Mouse (Mus musculus) midbrain, embryonic 10.5 days (tissue): Measurements from ENCODE around the gene Nkpd1. TPM values are rescaled to one million over a fixed set of nuclear protein-coding genes. Genes with fewer than 3 reads are reported as not detected.

ENCODE experiments used
- DNase-seq: peaks from one replicate; pipeline ENCODE4 v3.0.0-alpha.2; 2017; ENCODE audit warnings: low spot score
- H3K27ac ChIP-seq: fragments of 300-500 bp; sonication (generic); replicated peaks from 2 replicates; pipeline ENCODE4 v1.5.1; 2016; ENCODE audit warnings: mild to moderate bottlenecking
- H3K27me3 ChIP-seq: fragments of 300-500 bp; sonication (generic); 2 replicates; pipeline ENCODE4 v1.6.1; 2016; ENCODE audit warnings: low read depth, mild to moderate bottlenecking; ENCODE audit not compliant: poor library complexity, severe bottlenecking
- H3K36me3 ChIP-seq: fragments of 300-500 bp; sonication (generic); 2 replicates; pipeline ENCODE4 v1.6.1; 2016; ENCODE audit warnings: mild to moderate bottlenecking, moderate library complexity
- H3K4me1 ChIP-seq: fragments of 300-500 bp; sonication (generic); 2 replicates; pipeline ENCODE4 v1.6.1; 2016
- H3K4me3 ChIP-seq: fragments of 300-500 bp; sonication (generic); 2 replicates; pipeline ENCODE4 v1.5.1; 2016; ENCODE audit warnings: mild to moderate bottlenecking, moderate library complexity
- H3K9me3 ChIP-seq: fragments of 300-500 bp; sonication (generic); replicated peaks from 2 replicates; pipeline ENCODE4 v1.6.1; 2016; ENCODE audit warnings: mild to moderate bottlenecking
- WGBS: fragments of 180-500 bp; shearing (Covaris S2); methylation state at CpG from one replicate; pipeline ENCODE4 v1.1.7; 2016; 5-methylcytosine and 5-hydroxymethylcytosine counted together
- polyA plus RNA-seq: library from polyadenylated mRNA; unstranded; fragments of >200 nt; fragmentation: Nextera tagmentation; extraction: Ambion mirVana; gene quantifications from 2 replicates; pipeline ENCODE4 v1.2.1, GENCODE M21; 2016

Gene Nkpd1
- polyA plus RNA-seq, 1 experiment from 2014 or later: 0.06 TPM

DNA sequence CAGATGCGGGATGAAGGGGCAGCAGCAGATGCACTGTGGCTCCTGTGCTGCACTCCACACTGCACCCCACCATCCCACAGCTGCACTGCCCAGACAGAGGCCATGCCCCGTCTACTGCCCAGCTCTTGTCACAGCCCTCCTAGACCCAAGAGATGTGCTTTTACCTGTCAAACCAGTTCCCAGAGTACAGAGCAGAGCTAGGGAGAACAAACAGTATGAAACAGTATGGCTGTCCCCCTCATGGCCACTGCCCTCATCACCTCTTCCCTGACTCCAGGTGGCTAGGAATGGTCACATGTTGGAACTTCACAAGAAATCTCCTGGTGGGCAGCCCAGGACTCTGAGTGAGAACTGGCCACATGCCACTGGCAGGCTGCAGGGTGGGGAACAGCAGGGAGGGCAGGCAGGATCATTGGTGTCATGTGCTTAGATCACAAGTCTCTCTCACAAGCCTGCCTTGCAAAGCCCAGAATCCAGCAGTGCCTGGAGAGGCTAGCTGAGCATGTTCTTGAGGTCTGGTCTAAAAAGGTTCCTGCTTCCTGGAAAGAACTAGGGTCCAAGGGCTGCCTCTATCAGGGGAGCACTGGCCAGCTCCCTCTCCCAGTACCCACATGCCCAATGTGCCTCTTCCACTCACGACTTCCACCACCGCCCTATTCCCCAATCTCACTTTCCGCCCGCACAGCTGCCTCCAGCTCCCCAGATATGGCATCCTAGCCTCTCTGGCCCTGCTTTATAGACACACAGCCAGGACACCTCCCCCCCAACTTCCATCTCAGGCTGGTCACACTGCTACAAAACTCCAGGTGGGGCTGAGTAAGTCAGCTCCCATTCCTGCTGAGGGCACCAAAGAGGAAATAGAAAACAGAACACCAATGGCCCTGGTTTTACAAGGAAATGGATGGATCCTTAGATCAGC, 40.6 kb downstream of the Nkpd1 start:
- 91% methylated on average over 6 of the region's 6 CpGs for WGBS
- Histone ChIP-seq H3K27ac (no peak overlapping the region), H3K9me3 (no peaks in the 10 kb centered on the region), H3K4me1 (peaks cover 39% of the 10 kb centered on the region), H3K36me3 (peaks cover 57% of the 10 kb centered on the region), H3K27me3 (no peaks in the 10 kb centered on the region), H3K4me3 (peak overlapping the region; percentile 18; the same call in 1 of the 2 replicates)
- DNase-seq: no peak

DNA sequence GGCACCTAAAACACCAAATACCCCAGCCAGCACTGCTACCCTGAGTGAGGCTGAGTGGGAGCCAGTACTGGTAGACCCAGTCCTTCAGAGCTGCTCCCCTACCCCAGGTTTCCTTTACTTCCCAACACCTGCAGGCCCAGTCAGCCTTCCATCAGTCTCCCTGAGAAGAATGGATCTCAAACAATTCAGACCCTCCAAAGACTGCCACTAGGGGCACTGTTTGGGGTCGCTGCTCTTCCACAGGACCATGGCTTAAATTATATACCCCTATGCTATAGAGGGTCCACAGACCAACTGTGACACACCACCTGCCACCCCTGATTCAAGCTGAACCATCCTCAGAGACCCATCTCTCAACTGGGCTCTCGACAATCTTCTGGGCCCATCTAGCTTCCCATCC, 41.3 kb downstream of the Nkpd1 start:
- H3K27ac ChIP-seq: no peak overlapping the region
- peaks cover 45% of the 10 kb centered on the region for H3K4me1 ChIP-seq
- 46% methylated on average over 2 of the region's 2 CpGs for WGBS
- peak; percentile 44 for DNase-seq
- no peaks in the 10 kb centered on the region for H3K27me3 ChIP-seq
- no peaks in the 10 kb centered on the region for H3K9me3 ChIP-seq
- H3K36me3 ChIP-seq: peaks cover 56% of the 10 kb centered on the region
- H3K4me3 ChIP-seq: peak overlapping the region; percentile 88; the same call in 1 of the 2 replicates

DNA sequence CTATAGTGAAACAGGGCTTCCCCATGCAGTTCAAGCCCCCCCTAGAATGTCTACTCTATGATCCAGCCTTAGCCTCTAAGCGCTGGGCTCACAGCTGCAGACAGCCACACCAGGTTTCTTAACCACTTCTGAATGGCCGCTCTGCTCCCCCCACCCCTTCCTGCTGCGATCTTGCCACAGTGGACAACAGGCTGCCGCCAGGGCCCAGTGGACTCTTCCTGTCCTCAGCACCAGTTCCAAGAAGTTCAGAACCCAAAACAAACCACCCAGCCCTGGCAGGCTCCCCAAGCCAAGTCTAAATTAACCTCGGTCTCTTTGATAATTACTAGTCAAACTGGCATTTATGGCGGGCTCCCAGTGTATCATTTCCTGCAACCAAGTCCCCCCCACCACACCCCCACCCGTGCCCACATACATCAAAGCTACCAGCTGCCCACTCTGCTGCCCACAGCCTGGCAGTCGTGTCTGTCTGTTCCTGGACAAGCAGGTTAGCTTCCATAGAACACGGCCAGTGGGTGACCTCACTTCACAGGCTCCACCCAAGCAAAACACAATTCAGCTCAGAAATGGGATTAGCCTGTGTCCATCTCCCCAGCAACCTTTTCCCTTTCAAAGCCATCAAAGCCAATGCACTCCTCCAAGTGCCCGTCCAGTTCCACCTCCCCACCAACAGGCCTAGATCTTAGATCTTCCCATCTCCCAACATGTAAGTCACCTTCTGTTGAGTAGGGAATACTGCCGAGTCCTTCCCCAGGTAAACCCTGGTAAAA, 43.0 kb downstream of the Nkpd1 start:
- DNase-seq: peak; percentile 37
- no peaks in the 10 kb centered on the region for H3K27me3 ChIP-seq
- H3K4me1 ChIP-seq: peaks cover 45% of the 10 kb centered on the region
- WGBS: 35% methylated on average over 11 of the region's 11 CpGs
- peak overlapping the region; percentile 88 for H3K4me3 ChIP-seq
- peaks cover 7% of the 10 kb centered on the region for H3K9me3 ChIP-seq
- H3K27ac ChIP-seq: peak overlapping the region; percentile 97
- peaks cover 56% of the 10 kb centered on the region for H3K36me3 ChIP-seq

DNA sequence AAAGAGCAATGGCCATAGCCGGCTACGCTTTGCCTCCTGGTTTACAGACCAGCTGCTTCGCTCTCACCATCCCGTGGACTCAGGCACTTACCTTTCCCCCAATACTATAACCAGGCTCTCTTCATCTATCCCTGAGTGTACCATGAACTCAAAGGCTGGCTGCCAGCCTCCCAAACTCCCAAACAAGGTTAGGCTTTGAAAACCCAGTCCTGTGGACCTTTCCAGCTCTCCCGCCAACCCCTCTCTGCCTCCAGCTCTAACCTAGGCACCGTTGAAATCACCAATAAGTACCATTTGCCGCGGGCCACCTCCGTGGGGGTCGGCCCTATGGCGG, 43.8 kb downstream of the Nkpd1 start:
- peak overlapping the region; percentile 88 for H3K4me3 ChIP-seq
- peaks cover 53% of the 10 kb centered on the region for H3K36me3 ChIP-seq
- H3K27ac ChIP-seq: peak overlapping the region; percentile 97
- DNase-seq: peak; percentile 31
- WGBS: 1% methylated on average over 11 of the region's 11 CpGs
- peaks cover 7% of the 10 kb centered on the region for H3K9me3 ChIP-seq
- H3K27me3 ChIP-seq: no peaks in the 10 kb centered on the region
- peaks cover 45% of the 10 kb centered on the region for H3K4me1 ChIP-seq

DNA sequence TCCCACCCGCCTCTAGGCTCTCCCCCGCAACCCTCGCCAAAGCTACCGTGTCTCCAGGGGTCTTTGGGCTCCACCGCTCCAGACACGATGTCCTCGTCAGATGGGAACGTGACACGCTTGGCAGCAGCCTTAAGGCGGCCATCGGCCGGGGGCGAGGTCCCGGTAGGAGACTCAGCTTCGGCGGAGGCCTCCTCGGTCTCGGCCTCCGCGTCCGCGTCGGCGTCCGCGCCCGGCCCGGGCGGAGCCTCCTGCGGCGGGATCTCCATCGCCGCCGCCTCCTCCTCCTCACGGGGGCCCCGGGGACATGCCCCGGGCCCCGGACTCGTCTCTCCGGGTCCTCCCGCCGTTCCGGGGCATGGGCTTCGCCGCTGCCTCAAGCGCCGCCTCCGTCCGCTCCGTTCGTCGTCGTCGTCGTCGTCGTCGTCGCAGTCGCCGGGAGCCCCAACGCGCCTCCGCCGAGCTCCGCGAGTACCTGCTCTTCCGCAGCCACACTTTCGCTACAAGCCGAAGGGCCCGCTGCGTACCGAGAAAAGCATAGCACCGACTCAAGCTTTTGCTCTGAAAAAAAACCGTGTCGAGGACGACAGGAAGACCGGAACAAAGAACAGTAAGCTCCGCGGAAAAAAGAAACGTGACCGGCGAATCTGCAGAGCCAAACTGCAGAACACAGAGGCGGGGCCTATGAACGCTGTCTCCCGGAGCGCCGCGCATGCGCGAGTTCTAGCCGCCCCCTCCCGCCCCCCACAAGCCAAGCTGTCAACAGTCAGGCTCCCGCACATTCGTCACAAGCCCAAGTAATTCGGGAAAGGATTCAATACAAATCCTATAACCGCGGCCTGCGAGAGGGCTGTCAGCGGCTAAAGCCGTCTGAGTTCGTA, 44.4 kb downstream of the Nkpd1 start:
- peaks cover 7% of the 10 kb centered on the region for H3K9me3 ChIP-seq
- under 1% methylated on average over 102 of the region's 102 CpGs for WGBS
- H3K27me3 ChIP-seq: no peaks in the 10 kb centered on the region
- peaks cover 51% of the 10 kb centered on the region for H3K36me3 ChIP-seq
- DNase-seq: peak; percentile 96
- peak overlapping the region; percentile 97 for H3K27ac ChIP-seq
- H3K4me1 ChIP-seq: peaks cover 45% of the 10 kb centered on the region
- H3K4me3 ChIP-seq: peak overlapping the region; percentile 88

DNA sequence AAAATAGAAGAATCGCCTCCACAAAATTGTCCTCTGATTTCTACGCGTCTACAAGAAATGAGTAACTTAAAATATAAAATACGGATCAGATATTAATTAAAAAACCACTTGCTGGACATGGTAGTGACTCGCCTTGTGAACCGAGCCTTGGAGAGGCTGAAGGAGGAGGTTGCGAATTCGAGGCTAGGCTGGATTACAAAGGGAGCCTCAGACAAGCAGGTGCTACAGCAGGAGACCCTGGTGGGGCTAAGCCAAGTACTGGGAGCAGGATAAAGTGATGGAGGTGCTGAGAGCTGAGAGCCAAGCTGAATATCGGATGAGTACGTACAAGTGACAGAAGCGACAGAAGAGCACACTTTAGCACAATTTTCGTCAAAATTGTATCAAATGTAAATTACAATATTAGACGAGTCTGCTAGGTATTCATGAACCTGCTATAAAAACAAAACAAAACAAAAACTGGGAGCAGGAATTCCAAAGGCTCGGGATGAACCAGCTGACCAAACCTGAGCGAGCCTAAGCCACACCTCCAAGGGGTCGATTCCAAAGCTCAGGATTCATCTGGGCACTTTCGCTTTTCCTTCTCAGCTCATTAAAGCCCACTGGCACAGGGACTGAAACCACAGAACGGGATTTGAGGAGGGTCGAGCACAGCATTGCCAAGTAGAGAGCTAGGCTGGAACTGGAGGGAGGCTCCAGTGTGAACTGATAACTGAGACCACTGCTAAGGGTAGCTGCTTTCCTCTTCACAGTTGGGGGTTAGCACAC, 45.2 kb downstream of the Nkpd1 start, which contains the start of gene Ppp1r37:
Gene Ppp1r37, minus strand, starts transcription at position 434 of the 768 bp plus-strand sequence.
- Histone ChIP-seq H3K36me3 (peaks cover 48% of the 10 kb centered on the region), H3K9me3 (peaks cover 7% of the 10 kb centered on the region), H3K4me3 (peak within 1 kb of the TSS; percentile 88), H3K27me3 (no peaks in the 10 kb centered on the region), H3K4me1 (peaks cover 45% of the 10 kb centered on the region), H3K27ac (peak within 1 kb of the TSS; percentile 97)
- peak; percentile 34 for DNase-seq
- WGBS: 2% methylated on average over 19 of the region's 19 CpGs

DNA sequence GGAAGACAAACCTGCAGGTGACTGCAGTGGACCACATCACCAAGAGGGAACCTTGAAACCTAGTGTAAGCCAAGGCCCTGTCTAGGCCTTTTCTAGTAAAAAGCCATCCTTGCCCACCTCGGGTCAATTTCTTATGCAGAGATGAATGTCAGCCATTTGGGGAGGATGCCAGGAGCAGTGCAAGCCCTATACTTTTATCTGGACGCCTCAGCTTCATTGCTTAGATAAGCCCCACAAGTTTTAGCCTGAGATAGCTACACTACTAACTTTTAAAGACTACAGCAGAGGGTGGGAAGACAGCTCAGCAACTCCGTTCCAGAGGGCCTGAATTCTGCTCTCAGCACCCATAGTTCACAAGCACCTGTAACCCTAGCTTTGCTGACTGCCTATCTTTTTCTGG, 46.2 kb downstream of the Nkpd1 start:
- Histone ChIP-seq H3K4me3 (0 out of 2 replicates have a peak overlapping the region, but pooled peaks have one; percentile 12), H3K4me1 (peaks cover 39% of the 10 kb centered on the region), H3K27ac (no peak overlapping the region), H3K36me3 (peaks cover 45% of the 10 kb centered on the region), H3K27me3 (no peaks in the 10 kb centered on the region), H3K9me3 (peaks cover 7% of the 10 kb centered on the region)
- DNase-seq: no peak
- 87% methylated on average over 3 of the region's 3 CpGs for WGBS

DNA sequence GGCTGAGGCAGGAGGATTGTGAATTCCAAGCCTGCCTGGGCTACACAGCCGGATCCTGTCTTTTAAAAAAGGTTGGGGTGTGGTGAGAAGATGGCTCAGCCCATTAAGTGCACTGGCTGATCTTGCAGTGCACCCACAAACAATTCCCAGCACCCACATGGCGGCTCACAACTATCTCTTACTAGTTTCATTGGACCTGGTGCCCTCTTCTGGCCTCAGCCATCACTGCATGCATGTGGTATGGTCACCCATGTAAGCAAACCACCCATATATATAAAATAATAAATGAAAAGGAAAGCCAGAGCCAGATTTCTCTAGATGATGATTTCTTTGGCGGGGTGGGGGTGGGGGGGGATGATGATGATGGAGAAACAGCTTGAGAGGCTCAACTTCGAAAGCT, 46.8 kb downstream of the Nkpd1 start:
- Histone ChIP-seq H3K4me1 (peaks cover 33% of the 10 kb centered on the region), H3K4me3 (peak overlapping the region; percentile 12; the same call in 1 of the 2 replicates), H3K27ac (no peak overlapping the region), H3K36me3 (peaks cover 50% of the 10 kb centered on the region), H3K9me3 (peaks cover 7% of the 10 kb centered on the region), H3K27me3 (no peaks in the 10 kb centered on the region)
- 89% methylated on average over 4 of the region's 4 CpGs for WGBS
- no peak for DNase-seq

DNA sequence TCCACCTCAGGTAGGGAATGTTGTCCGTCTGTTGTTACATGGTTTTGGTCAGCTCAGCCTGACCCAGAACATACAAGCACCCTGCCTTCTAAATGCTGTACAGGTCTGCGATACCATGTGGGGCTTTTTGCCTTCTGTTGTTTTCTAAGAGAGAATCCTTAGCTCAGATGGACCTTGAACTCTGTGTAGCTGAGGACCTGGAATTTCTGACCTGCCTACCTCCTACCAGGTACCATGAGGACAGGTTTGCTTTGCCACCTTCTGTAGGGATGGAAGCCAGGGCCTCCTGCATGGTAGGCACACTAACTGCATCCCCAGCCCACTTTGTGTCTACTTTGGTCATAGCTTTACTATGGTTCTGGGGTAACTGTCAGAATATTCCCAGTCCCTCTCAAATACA, 48.2 kb downstream of the Nkpd1 start:
- 93% methylated on average over 2 of the region's 2 CpGs for WGBS
- H3K36me3 ChIP-seq: peaks cover 64% of the 10 kb centered on the region
- H3K9me3 ChIP-seq: peaks cover 7% of the 10 kb centered on the region
- no peak for DNase-seq
- H3K27me3 ChIP-seq: no peaks in the 10 kb centered on the region
- no peak overlapping the region for H3K27ac ChIP-seq
- peaks cover 20% of the 10 kb centered on the region for H3K4me1 ChIP-seq
- H3K4me3 ChIP-seq: no peak overlapping the region

DNA sequence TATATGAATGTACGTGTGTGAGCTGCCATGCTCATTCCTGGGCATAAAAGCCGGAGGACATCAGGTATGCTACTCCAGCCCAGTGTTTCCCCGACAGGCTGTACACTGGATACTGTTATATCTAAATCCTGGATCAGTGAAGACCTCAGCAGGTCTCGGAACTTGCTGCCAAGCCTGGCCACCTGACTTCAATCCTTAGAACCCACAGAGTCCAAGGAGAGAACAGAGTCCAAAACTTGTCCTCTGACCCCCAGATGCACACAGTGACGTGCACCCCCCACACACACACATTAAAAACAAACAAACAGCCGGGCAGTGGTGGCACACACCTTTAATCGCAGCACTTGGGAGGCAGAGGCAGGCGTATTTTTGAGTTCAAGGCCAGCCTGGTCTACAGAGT, 49.8 kb downstream of the Nkpd1 start:
- Histone ChIP-seq H3K27ac (no peak overlapping the region), H3K4me1 (peaks cover 25% of the 10 kb centered on the region), H3K27me3 (no peaks in the 10 kb centered on the region), H3K4me3 (no peak overlapping the region), H3K36me3 (peaks cover 69% of the 10 kb centered on the region), H3K9me3 (peaks cover 7% of the 10 kb centered on the region)
- 91% methylated on average over 8 of the region's 8 CpGs for WGBS
- DNase-seq: no peak

DNA sequence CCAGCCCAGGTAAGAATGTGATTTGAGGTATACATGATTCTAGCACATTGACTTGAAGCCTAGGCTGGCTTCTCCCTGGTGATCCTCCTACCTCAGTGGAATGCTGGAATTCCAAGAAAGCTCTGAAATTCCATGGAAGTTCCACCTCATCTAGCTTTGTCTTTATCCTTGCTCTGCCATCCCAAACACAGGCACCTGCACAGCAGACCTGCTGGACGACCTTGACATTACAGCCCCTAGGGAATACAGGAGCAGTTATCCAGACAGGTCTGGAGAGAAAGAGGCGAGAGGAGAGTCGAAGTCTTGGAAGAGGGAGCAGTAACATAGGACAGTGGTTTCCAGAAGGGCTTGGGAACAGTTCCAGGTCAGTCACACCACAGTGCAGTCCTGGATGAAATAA, 52.0 kb downstream of the Nkpd1 start:
- H3K27me3 ChIP-seq: peaks cover 7% of the 10 kb centered on the region
- no peak for DNase-seq
- H3K4me3 ChIP-seq: no peak overlapping the region
- H3K9me3 ChIP-seq: peaks cover 3% of the 10 kb centered on the region
- peaks cover 23% of the 10 kb centered on the region for H3K4me1 ChIP-seq
- peaks cover 57% of the 10 kb centered on the region for H3K36me3 ChIP-seq
- H3K27ac ChIP-seq: no peak overlapping the region
- whole genome bisulfite sequencing: 86% methylated on average over 3 of the region's 3 CpGs
